Comparison of ENCODE assay signal across 8 mouse cellular contexts in the genomic region with DNA sequence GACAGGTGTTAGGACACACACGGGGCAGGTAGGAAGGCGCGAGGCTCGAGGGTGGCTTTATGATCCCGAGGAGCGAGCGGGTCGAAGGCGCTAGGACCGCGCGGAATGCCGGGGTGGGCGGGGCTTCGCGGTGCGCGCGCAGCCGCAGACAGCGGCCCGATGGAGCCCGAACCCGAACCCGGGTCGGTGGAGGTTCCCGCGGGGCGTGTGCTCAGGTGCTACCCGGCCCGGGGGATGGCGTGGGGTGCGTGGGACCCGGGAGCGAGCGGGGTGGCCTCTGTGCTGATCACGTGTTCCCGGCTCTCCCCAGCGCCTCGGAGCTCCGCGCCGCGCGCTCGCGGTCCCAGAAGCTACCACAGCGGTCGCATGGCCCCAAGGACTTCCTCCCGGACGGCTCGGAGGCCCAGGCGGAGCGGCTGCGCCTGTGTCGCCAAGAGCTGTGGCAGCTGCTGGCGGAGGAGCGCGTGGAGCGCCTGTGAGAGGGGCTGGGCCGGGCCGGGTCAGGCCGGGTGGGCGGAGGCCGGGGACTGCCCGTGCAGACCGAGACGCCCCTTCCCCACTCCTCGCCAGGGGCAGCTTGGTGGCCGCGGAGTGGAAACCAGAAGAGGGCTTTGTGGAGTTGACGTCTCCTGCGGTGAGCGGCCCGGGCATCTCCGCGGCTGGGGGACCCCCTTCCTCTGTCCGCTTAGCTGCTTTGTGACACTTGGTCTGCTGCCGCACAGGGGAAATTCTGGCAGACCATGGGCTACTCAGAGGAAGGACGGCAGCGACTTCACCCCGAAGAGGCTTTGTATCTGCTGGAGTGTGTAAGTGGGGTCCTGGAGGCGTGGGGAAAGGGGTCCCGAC. TPM values are rescaled to one million over a fixed set of nuclear protein-coding genes. Genes with fewer than 3 reads are reported as not detected.
A peak's percentile ranks its signal among the peaks of the same experiment; 100 is the strongest.
DNase-seq lines count a peak whose midpoint lies in the region; ATAC-seq and TF ChIP-seq lines count a peak whose summit lies in the region.

A gene (plus strand): TSS at position 120 of the 846 bp plus-strand sequence.

- peak within 1 kb of the TSS; percentile 91 to 94 for H3K4me3 ChIP-seq in ES-E14 (ENCODE audit: insufficient read depth in 1 of 2, low read depth in 1 of 2, low read length in 2 of 2, poor library complexity in 1 of 2, severe bottlenecking in 1 of 2)
- H3K4me3 ChIP-seq in forebrain, embryonic 16.5 days (replicated peaks; ENCODE audit: low read length): peak within 1 kb of the TSS; percentile 98
- peak within 1 kb of the TSS; percentile 81 for H3K4me3 ChIP-seq in lung, postnatal 0 days (ENCODE audit: low read depth, low read length)

- peak; percentile 54 for DNase-seq in ES-E14 (ENCODE audit: low read depth, low spot score)
- peak; percentile 86 for DNase-seq in cerebellum, adult 11-12 months
- peak; percentile 90 for DNase-seq in heart, postnatal 4 days
- DNase-seq in layer of hippocampus, adult 9-11 months: peak; percentile 59
- peak; percentile 81 for DNase-seq in lung, postnatal 0 days (ENCODE audit: low spot score)
- peak; percentile 74 for DNase-seq in ovary, postnatal 10 days (ENCODE audit: low spot score)
- peak; percentile 67 to 83 for DNase-seq in thymus, postnatal 10 days (ENCODE audit: low spot score in 2 of 2)

- no peak for TF ChIP-seq EP300 in lung, postnatal 0 days (IDR thresholded peaks at IDR 0.05)

- peaks cover 13% of the 10 kb centered on the region for H3K36me3 ChIP-seq in ES-E14 (ENCODE audit: control insufficient read depth, insufficient read depth, low read length, poor library complexity, severe bottlenecking)
- peaks cover 4% of the 10 kb centered on the region; the same call in 1 of the 2 replicates for H3K36me3 ChIP-seq in forebrain, embryonic 16.5 days (ENCODE audit: control insufficient read depth, insufficient read depth)
- H3K36me3 ChIP-seq in lung, postnatal 0 days (ENCODE audit: insufficient read depth, low read length): peaks cover 1% of the 10 kb centered on the region; the same call in 1 of the 2 replicates

- H3K4me1 ChIP-seq in ES-E14 (ENCODE audit: control insufficient read depth in 2 of 2, insufficient read depth in 2 of 2, low read length in 2 of 2, poor library complexity in 1 of 2): peaks cover 0 to 9% of the 10 kb centered on the region in 2 experiments; a peak in 2 of 4 replicates
- peaks cover 32% of the 10 kb centered on the region for H3K4me1 ChIP-seq in forebrain, embryonic 16.5 days (replicated peaks; ENCODE audit: control insufficient read depth, insufficient read depth, low read length)
- peaks cover 24% of the 10 kb centered on the region; the same call in 1 of the 2 replicates for H3K4me1 ChIP-seq in lung, postnatal 0 days (ENCODE audit: insufficient read depth, low read depth, low read length)

- H3K27me3 ChIP-seq in forebrain, embryonic 16.5 days (replicated peaks; ENCODE audit: control insufficient read depth, insufficient read depth, low read length): no peaks in the 10 kb centered on the region
- H3K27me3 ChIP-seq in lung, postnatal 0 days (replicated peaks; ENCODE audit: insufficient read depth, low read length): no peaks in the 10 kb centered on the region

- under 1% methylated on average over 80 of the region's 84 CpGs for WGBS in forebrain, embryonic 16.5 days
- 3% methylated on average over 73 of the region's 84 CpGs for WGBS in lung, postnatal 0 days

- no peaks in the 10 kb centered on the region for H3K9me3 ChIP-seq in ES-E14 (ENCODE audit: control insufficient read depth, insufficient read depth, low read depth, low read length)
- H3K9me3 ChIP-seq in forebrain, embryonic 16.5 days (ENCODE audit: control insufficient read depth, low read length): no peaks in the 10 kb centered on the region
- no peaks in the 10 kb centered on the region for H3K9me3 ChIP-seq in lung, postnatal 0 days (ENCODE audit: low read length)

- H3K4me2 ChIP-seq in forebrain, embryonic 16.5 days (ENCODE audit: low read length): peak within 1 kb of the TSS; percentile 84
- peak within 1 kb of the TSS; percentile 95 for H3K4me2 ChIP-seq in lung, postnatal 0 days (replicated peaks; ENCODE audit: low read depth, low read length)

- H3K27ac ChIP-seq in ES-E14 (ENCODE audit: insufficient read depth, low read depth, low read length, poor library complexity, severe bottlenecking): no peak within 1 kb of the TSS
- peak within 1 kb of the TSS; percentile 66 for H3K27ac ChIP-seq in forebrain, embryonic 16.5 days (ENCODE audit: low read length)
- peak within 1 kb of the TSS; percentile 81 for H3K27ac ChIP-seq in lung, postnatal 0 days (ENCODE audit: low read length)

- ATAC-seq in forebrain, embryonic 16.5 days: peak; percentile 60
- ATAC-seq in lung, postnatal 0 days: peak; percentile 49

- H3K9ac ChIP-seq in ES-E14 (ENCODE audit: insufficient read depth, low read depth, low read length, poor library complexity, severe bottlenecking): peak within 1 kb of the TSS; percentile 92
- peak within 1 kb of the TSS; percentile 92 for H3K9ac ChIP-seq in forebrain, embryonic 16.5 days (replicated peaks; ENCODE audit: low read depth, low read length)
- H3K9ac ChIP-seq in lung, postnatal 0 days (replicated peaks; ENCODE audit: low read depth): peak within 1 kb of the TSS; percentile 78

- no peak; the same call in none of the 2 replicates for TF ChIP-seq CTCF in lung, postnatal 0 days (IDR thresholded peaks at IDR 0.05)

- in situ Hi-C loops in ES-E14 (cut with MboI; ENCODE audit: low sequenced_read_pairs in 2 of 2, unreplicated experiment in 2 of 2): no loop called here

TF ChIP-seq in ES-E14, 5 proteins besides CTCF, POLR2A, EP300 and RAD21:
- TF ChIP-seq HCFC1 (IDR thresholded peaks at IDR 0.05; ENCODE audit: borderline replicate concordance, insufficient read depth, low read length): peak; percentile 60; the same call in 1 of the 2 replicates
- TF ChIP-seq ZNF384 (IDR thresholded peaks at IDR 0.05; ENCODE audit: low read depth, low read length): no peak

RNA-seq across cellular contexts. Expression of the gene that starts here (rescaled TPM):
- total RNA-seq in ES-E14 (2012; rRNA removed): 63.6 and 64.4 TPM in 2 replicates
- 25.8 and 28.3 TPM in 2 replicates for polyA plus RNA-seq in forebrain, embryonic 16.5 days (2015; fragmentation: Nextera tagmentation; extraction: Ambion mirVana)
- total RNA-seq in heart, postnatal 4 days (2021): 10 to 100 TPM; 13.0 to 14.2 TPM
- 18.2 and 19.9 TPM in 2 replicates for polyA plus RNA-seq in lung, postnatal 0 days (2015; fragmentation: Nextera tagmentation; extraction: Ambion mirVana)
